Mouse (Mus musculus) layer of hippocampus, adult 18-20 months (tissue): ENCODE measurements at regions not wholly inside any gene's neighbourhood (a gene's known extent, or its start where the extent isn't known, plus 50 kb on each side); places are given as distances from the start of the nearest gene placed in this dataset.
A peak's percentile ranks its signal among the peaks of the same experiment; 100 is the strongest.
"Not testable (repeated sequence)": the region's sequence is repeated elsewhere in the genome, so short reads cannot be mapped to it uniquely, and the experiment has no call there.

Source experiments
- DNase-seq, 2 experiments: peaks; one replicate each; pipeline ENCODE4 v3.0.0; 2022; ENCODE audit warnings: low spot score in 2 of 2

DNA sequence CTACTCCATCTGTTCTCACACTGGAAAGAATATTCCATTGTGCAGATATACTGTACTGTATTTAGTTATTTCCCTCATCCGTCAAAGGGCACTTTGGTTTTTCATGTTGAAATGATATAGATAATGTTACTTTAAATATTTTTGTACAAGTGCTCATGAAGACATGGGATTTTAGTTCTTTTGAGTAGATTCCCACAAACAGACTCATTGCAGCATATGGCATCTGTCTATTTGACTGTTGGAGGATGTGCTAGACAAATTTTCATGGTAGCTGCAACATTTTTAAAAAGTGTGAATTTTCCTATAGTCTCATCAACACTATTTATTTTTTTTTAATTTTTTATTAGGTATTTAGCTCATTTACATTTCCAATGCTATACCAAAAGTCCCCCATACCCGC is 502.5 kb downstream of the Hdgfl1 start:
- no peak for DNase-seq

- no peak for DNase-seq
Measured at GRCm38 (mm10) chr13:26235941-26236340, 534.0 kb downstream of the Hdgfl1 start.

- DNase-seq, result no peak
Measured at GRCm38 (mm10) chr13:26234703-26235102, 535.3 kb downstream of the Hdgfl1 start.

- no peak for DNase-seq
Measured at GRCm38 (mm10) chr13:26217299-26217698, 552.7 kb downstream of the Hdgfl1 start.

DNA sequence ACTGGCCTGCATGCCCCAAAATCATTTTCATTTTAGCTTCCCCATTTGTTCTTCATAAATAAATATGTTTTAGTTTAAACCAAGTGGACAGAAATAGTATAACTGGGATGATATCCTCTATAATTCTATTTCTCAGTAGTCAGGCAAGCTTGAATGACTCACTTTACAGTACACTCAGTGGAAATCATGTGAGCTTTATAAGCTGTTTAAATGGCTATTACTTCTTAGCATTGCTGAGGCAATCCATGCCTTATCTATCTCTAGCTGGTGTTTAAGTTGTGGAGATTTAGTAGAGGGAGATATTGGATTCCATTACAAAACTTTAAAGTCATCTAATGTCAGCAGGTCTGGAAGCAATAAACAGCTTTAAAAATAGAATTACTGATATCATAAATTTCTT is 553.4 kb downstream of the Hdgfl1 start:
- no peak for DNase-seq

- DNase-seq, result no peak
Measured at GRCm38 (mm10) chr13:26205532-26206105, 564.3 kb downstream of the Hdgfl1 start.

- DNase-seq, result no peak
Measured at GRCm38 (mm10) chr13:26194646-26195045, 575.3 kb downstream of the Hdgfl1 start.

GRCm38 (mm10) chr13:26183879-26184278 is 586.1 kb downstream of the Hdgfl1 start:
- DNase-seq, result no peak

GRCm38 (mm10) chr13:26171891-26172482 is 598.0 kb downstream of the Hdgfl1 start:
- no peak for DNase-seq

DNA sequence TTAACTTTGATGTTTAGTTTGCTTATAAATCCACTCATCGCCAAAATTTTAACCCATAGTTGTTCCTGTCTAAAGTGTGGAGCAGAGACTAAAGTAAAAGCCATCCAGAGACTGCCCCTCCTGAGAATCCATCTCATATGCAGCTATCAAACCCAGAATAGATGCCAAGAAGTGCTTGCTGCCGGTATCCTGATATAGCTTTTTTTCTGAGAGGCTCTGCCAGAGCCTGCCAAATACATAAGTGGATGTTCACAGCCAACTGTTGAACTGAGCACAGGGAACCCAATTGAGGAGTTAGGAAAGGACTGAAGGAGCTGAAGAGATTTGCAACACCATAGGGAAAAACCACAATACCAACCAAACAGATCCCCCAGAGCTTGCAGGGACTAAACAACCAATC is 600.3 kb downstream of the Hdgfl1 start:
- no peak for DNase-seq

DNA sequence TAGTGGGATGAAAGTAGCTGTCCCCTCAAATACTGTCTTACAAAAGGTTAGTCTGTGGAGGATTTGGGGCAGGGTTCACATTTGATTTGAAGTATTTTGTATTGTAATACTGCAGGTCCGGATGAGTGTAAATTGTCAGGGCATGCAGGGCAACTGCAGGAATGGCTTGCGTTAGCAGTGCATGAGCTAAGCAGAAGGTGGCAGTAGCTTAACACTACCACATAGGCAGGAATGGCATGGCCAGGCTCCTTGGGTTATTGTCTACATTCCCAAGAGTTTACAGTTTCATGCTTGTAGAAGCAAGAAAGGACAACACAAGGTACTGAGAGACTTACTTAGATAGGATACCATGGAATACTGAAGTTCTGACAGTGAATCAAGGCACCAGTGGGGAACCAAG is 611.3 kb downstream of the Hdgfl1 start:
- no peak for DNase-seq

GRCm38 (mm10) chr13:26154701-26155471 is 615.1 kb downstream of the Hdgfl1 start:
- peak; percentile 87 to 95 for DNase-seq

- DNase-seq, result no peak
Measured at GRCm38 (mm10) chr13:26154251-26154650, 615.7 kb downstream of the Hdgfl1 start.

- DNase-seq, result no peak
Measured at GRCm38 (mm10) chr13:26153093-26153492, 616.9 kb downstream of the Hdgfl1 start.

DNA sequence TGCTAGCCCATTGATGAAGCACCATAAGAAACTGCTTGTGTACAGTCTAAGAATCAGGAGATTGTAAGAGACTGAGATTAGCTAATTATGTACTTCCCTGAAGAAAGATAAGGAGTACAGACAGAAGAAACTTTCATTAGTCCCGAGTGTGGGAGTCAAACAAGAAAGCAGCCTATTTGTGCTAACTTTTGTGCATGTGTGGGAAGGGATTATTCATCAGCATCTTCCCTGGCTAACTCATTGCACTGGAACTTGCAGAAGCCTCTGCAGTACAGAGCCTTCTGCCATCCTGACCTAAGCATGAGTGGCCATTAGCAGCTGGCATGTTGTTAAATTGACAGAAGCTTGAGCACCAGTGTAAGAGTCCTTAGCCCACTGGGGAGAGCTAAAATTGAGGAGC is 619.5 kb downstream of the Hdgfl1 start:
- DNase-seq, result peak in 1 of 2 experiments; percentile 23

DNA sequence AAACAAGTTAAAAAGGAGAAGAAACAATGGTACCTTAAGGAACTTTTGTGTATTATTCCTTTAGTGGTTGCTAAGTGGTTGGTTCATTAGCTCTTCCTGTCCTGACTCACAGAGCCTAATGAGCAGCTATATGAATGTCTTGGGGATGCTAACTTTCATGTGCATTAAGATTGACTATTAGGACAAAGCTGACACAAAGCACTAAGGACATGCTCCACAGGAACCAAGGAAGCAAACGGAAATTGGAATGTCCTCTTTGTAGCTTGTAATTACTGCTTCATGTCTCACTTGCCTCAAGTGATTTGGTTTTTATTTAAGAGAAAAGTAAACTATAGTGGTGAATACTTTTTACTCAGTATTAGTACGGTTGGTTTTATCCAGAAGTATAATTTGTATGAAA is 627.2 kb downstream of the Hdgfl1 start:
- DNase-seq, result no peak

- DNase-seq, result no peak
Measured at GRCm38 (mm10) chr13:26119363-26119762, 650.6 kb downstream of the Hdgfl1 start.

DNA sequence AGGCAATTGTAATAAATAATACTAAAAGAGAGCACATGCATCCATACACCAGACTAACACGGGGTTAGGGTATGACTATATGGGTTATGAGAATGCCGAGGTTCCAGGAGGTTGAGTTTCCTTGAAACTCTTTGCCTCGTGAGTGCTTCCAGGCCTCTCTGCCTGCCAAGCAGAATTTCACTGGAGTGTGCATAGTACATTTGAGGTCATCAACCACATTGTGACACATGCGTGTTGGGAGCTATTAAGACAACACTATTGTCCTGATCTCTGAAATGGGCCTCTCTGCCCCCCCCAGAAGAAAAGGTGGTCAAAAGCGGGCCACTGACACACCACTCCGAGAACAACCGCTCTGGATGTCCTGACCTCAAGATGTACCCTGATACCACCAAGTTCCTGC is 655.8 kb downstream of the Hdgfl1 start:
- DNase-seq, result no peak

DNA sequence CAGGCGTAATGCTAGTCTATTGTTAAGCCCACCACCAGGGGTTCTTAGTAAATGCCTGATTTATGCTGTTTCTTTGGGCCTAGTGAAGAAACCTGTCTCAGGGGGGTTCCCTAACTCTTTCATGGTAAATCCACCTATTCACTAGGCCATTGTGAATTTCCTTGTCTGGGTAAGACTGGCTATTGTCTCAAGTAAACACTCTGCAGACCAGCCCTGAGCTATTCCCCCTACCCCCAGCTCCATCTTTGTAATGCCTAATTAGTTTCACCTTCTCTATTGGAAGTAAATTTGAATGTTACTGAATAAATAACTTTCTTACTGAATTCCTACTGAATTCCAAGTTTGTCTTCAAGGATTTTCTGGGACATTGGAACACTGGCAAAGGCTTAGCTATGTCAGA is 656.2 kb downstream of the Hdgfl1 start:
- DNase-seq, result not testable (repeated sequence)

- DNase-seq, result no peak
Measured at GRCm38 (mm10) chr13:26112579-26112978, 657.4 kb downstream of the Hdgfl1 start.

GRCm38 (mm10) chr13:26109013-26109412 is 661.0 kb downstream of the Hdgfl1 start:
- no peak for DNase-seq

GRCm38 (mm10) chr13:26088727-26089126 is 681.2 kb downstream of the Hdgfl1 start:
- DNase-seq, result no peak

DNA sequence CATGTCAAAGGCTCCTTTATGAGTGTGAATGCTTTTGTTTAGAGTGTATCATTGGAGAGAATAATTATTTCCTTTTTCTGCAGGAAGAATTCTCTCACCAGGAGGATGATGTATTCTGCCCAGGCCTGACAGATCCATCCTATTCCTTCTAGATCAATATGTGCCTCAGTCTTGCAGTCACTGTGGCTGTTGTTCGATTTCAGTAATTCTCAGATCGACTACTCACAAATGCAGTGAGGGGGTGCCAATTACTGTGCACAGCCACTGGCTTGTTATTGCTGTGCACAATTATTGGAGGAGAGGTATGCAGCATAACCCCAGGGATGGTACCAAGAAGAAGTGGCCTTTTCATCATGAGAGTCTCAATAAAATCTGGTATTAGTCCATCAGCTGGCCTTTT is 689.2 kb downstream of the Hdgfl1 start:
- no peak for DNase-seq
